Mouse (Mus musculus) megakaryocyte, embryonic 14.5 days (primary cell): ENCODE data around the gene Nab2.

ENCODE experiments used
- FLI1 ChIP-seq: IDR thresholded peaks from 2 replicates; pipeline ENCODE4 v1.6.1; 2012; ENCODE audit warnings: low read length, inconsistent platforms, mixed read lengths
- GATA1 ChIP-seq: IDR thresholded peaks from 3 replicates; pipeline ENCODE4 v1.6.1; 2012; ENCODE audit warnings: mixed read lengths, low read length, inconsistent platforms, borderline replicate concordance

DNA sequence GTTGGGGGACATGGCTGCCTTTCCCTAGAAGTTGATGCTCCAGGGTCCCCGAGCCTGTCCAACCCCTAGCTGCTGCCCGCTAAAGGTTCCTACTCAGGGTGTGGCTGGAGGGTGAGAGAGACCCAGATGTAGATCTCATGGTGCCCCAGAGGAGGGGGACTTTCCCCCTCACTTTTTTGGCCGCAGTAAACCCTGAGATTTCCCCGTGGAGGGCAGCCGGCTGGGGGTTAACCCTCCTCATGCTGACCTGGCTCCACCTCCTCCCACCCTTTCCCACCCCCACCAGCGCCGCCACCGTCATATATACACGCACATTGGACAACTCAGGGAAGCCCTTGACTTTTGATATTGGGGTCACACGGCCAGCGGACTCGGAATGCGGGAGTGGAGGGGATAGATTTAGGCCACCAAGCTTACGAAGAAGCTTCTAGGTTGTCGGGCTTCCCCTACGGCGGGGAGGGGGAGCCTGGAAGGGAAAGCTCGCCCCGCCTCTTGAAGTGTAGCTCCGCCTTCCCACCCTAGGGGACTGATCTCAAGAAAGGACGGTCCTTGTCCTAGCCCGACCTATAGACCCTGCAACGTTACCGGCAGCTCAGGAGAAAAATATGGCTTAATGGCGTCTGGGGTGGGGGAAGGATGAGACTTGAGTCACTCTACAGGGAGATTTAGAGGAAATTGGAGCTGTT lies 24.7 kb downstream of the Nab2 start:
- TF ChIP-seq GATA1 (no peak), FLI1 (no peak)
